Mouse (Mus musculus): ENCODE data around the gene R3hdm2. TPM values are rescaled to one million over a fixed set of nuclear protein-coding genes. Genes with fewer than 3 reads are reported as not detected.

The R3hdm2 gene
- polyA plus RNA-seq, 1 experiment = 31.0 TPM

- Histone ChIP-seq H3K36me3 (ENCODE audit: control insufficient read depth, insufficient read depth) (peaks cover 26% of the 10 kb centered on the region), H3K4me3 (ENCODE audit: insufficient read depth, poor library complexity, severe bottlenecking) (no peak overlapping the region), H3K79me2 (ENCODE audit: control insufficient read depth, insufficient read depth) (no peaks in the 10 kb centered on the region), H3ac (ENCODE audit: control insufficient read depth, insufficient read length, low read depth) (no peak overlapping the region), H3K79me3 (ENCODE audit: low read depth) (no peaks in the 10 kb centered on the region), H3K27me3 (ENCODE audit: control insufficient read depth, insufficient read depth, insufficient read length) (no peaks in the 10 kb centered on the region)
- no peak for TF ChIP-seq USF1 (IDR thresholded peaks at IDR 0.05; ENCODE audit: low read depth)
- TF ChIP-seq CTCF (IDR thresholded peaks at IDR 0.05; ENCODE audit: control insufficient read depth, insufficient read depth, insufficient read length) = no peak
- no peak for TF ChIP-seq MAX (IDR thresholded peaks at IDR 0.05)
- TF ChIP-seq FOSL1 (IDR thresholded peaks at IDR 0.05; ENCODE audit: insufficient read depth, low read length, poor library complexity, severe bottlenecking) = no peak
Measured at GRCm38 (mm10) chr10:127479131-127479530, 99.0 kb downstream of the R3hdm2 start.

DNA sequence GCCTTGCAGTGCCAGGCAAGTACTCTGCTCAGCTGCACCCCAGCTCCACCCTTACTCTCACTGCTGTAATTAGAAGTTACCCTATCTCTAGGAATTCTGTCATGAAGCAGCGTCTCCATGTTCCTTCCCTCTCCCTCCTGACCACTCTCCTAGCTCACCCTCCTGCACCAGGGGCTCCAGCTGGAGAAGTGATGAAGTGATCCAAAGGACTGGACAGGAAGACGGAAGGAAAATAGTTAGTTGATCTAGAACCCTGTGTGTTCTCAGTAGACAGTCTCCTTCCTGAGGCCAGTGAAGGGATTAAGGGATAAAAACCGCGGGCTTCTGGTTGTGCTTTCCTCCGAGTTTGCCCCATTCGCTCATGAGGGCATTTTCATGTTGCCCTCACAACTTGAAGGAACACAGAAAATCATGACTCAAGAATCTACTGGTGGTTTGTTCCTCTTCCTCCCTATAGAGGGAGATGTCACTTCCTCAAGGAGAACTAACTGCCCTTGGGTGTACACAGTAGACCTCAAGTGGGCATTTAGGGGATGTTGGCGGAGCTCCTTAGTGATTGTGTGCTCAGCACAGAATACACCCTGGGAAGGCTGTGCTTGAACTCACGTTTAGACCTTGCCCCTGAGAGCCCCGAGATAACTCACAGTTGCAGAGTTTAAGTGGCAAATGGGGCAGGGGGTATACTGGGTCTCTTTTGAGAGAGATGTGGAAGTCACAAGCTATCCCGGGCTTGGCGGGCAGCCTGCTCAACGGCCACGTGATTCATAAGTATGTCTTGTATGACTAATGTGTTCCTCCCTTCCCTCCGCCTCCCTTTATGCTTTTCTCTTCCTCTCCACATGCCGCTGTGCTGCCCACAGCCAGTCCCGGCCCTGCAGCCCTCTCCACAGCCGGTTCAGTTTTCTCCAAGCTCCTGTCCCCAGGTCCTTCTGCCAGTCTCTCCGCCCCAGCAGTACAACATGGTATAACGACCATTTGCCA, 101.0 kb downstream of the R3hdm2 start:
- Histone ChIP-seq H3K79me3 (ENCODE audit: low read depth) (no peaks in the 10 kb centered on the region), H3K36me3 (ENCODE audit: control insufficient read depth, insufficient read depth) (peaks cover 37% of the 10 kb centered on the region), H3ac (ENCODE audit: control insufficient read depth, insufficient read length, low read depth) (peak overlapping the region; percentile 88), H3K4me3 (ENCODE audit: insufficient read depth, poor library complexity, severe bottlenecking) (no peak overlapping the region), H3K79me2 (ENCODE audit: control insufficient read depth, insufficient read depth) (no peaks in the 10 kb centered on the region), H3K27me3 (ENCODE audit: control insufficient read depth, insufficient read depth, insufficient read length) (no peaks in the 10 kb centered on the region)
- peak; percentile 97 for TF ChIP-seq USF1 (IDR thresholded peaks at IDR 0.05; ENCODE audit: low read depth)
- no peak for TF ChIP-seq CEBPB (IDR thresholded peaks at IDR 0.05; ENCODE audit: low read depth)
- no peak for TF ChIP-seq MYOD1 (IDR thresholded peaks at IDR 0.05; ENCODE audit: control insufficient read depth, insufficient read length, low read depth)
- peak; percentile 84 for TF ChIP-seq MAX (IDR thresholded peaks at IDR 0.05)
- no peak for TF ChIP-seq CTCF (IDR thresholded peaks at IDR 0.05; ENCODE audit: control insufficient read depth, insufficient read depth, insufficient read length)
- peak; percentile 21 for TF ChIP-seq FOSL1 (IDR thresholded peaks at IDR 0.05; ENCODE audit: insufficient read depth, low read length, poor library complexity, severe bottlenecking)
- TF ChIP-seq MYOG (IDR thresholded peaks at IDR 0.05; ENCODE audit: control insufficient read depth, extremely low read depth, insufficient read length) = no peak

- Histone ChIP-seq H3K79me2 (ENCODE audit: control insufficient read depth, insufficient read depth) (no peaks in the 10 kb centered on the region), H3ac (ENCODE audit: control insufficient read depth, insufficient read length, low read depth) (peak overlapping the region; percentile 39), H3K36me3 (ENCODE audit: control insufficient read depth, insufficient read depth) (peaks cover 54% of the 10 kb centered on the region), H3K4me3 (ENCODE audit: insufficient read depth, poor library complexity, severe bottlenecking) (no peak overlapping the region), H3K27me3 (ENCODE audit: control insufficient read depth, insufficient read depth, insufficient read length) (no peaks in the 10 kb centered on the region), H3K79me3 (ENCODE audit: low read depth) (no peaks in the 10 kb centered on the region)
- TF ChIP-seq CTCF (IDR thresholded peaks at IDR 0.05; ENCODE audit: control insufficient read depth, insufficient read depth, insufficient read length) (no peak), MAX (IDR thresholded peaks at IDR 0.05) (no peak), FOSL1 (IDR thresholded peaks at IDR 0.05; ENCODE audit: insufficient read depth, low read length, poor library complexity, severe bottlenecking) (no peak), USF1 (IDR thresholded peaks at IDR 0.05; ENCODE audit: low read depth) (no peak), MYOG (IDR thresholded peaks at IDR 0.05; ENCODE audit: control insufficient read depth, extremely low read depth, insufficient read length) (no peak)
Measured at GRCm38 (mm10) chr10:127485235-127485634, 105.1 kb downstream of the R3hdm2 start.

GRCm38 (mm10) chr10:127488856-127489255, 108.7 kb downstream of the R3hdm2 start:
- Histone ChIP-seq H3K36me3 (ENCODE audit: control insufficient read depth, insufficient read depth) (peaks cover 74% of the 10 kb centered on the region), H3ac (ENCODE audit: control insufficient read depth, insufficient read length, low read depth) (no peak overlapping the region), H3K27me3 (ENCODE audit: control insufficient read depth, insufficient read depth, insufficient read length) (no peaks in the 10 kb centered on the region), H3K4me3 (ENCODE audit: insufficient read depth, poor library complexity, severe bottlenecking) (no peak overlapping the region), H3K79me2 (ENCODE audit: control insufficient read depth, insufficient read depth) (no peaks in the 10 kb centered on the region), H3K79me3 (ENCODE audit: low read depth) (no peaks in the 10 kb centered on the region)
- no peak for TF ChIP-seq USF1 (IDR thresholded peaks at IDR 0.05; ENCODE audit: low read depth)

DNA sequence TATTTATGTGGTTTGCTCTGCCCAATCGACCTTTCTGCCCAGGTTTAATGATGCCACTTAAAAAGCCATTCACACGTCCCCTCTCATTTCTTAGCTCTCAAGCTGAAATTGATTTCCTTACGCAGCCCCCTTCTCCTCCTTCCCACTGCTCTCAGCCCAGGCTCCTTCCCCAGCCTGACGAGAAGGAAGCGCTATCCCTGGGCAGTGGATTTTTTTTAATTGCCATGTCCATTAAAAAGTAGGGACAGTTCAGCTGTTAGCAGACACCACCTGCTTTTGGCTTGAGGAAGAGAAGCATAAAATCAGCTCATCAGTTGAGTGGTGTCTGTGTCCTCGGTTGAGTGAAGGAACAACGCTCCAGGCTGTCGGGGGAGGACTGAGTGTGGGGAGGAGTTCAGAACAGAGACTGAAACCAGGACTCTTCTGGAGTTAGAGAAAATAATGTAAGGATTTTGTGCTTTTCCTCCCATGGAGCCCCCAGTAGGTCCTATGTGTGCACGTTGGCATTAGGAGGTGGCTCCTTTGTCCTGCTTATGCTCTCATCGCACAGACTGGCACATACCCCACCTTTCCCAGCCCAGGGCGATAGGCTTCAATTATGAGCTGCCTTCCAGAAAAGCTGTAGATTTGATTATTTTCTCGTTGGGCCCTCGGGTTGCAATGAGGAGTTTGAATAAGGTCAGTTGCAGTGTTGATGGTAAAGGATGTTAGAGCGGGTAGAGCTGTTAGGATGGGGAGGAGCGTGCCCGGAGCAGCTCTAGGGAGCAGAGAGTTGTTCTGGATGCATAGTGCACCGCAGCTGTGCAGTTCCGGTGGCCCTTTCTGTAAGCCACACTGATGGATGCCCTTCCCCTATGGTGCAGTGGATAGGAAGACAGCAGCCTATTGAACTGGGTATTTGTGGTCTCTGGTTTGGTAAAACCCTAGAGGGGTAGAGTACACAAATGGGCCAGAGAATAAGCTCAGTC, 110.3 kb downstream of the R3hdm2 start:
- Histone ChIP-seq H3K79me3 (ENCODE audit: low read depth) (no peaks in the 10 kb centered on the region), H3K4me3 (ENCODE audit: insufficient read depth, poor library complexity, severe bottlenecking) (no peak overlapping the region), H3ac (ENCODE audit: control insufficient read depth, insufficient read length, low read depth) (no peak overlapping the region), H3K79me2 (ENCODE audit: control insufficient read depth, insufficient read depth) (no peaks in the 10 kb centered on the region), H3K27me3 (ENCODE audit: control insufficient read depth, insufficient read depth, insufficient read length) (no peaks in the 10 kb centered on the region), H3K36me3 (ENCODE audit: control insufficient read depth, insufficient read depth) (peaks cover 71% of the 10 kb centered on the region)
- TF ChIP-seq MYOG (IDR thresholded peaks at IDR 0.05; ENCODE audit: control insufficient read depth, extremely low read depth, insufficient read length) = no peak
- TF ChIP-seq CEBPB (IDR thresholded peaks at IDR 0.05; ENCODE audit: low read depth) = no peak
- TF ChIP-seq FOSL1 (IDR thresholded peaks at IDR 0.05; ENCODE audit: insufficient read depth, low read length, poor library complexity, severe bottlenecking) = no peak
- TF ChIP-seq USF1 (IDR thresholded peaks at IDR 0.05; ENCODE audit: low read depth) = no peak
- TF ChIP-seq MAX (IDR thresholded peaks at IDR 0.05) = no peak
- no peak for TF ChIP-seq MYOD1 (IDR thresholded peaks at IDR 0.05; ENCODE audit: control insufficient read depth, insufficient read length, low read depth)
- TF ChIP-seq CTCF (IDR thresholded peaks at IDR 0.05; ENCODE audit: control insufficient read depth, insufficient read depth, insufficient read length) = no peak

All from C2C12 (cell line).